Mouse (Mus musculus) lung, postnatal 0 days (tissue): ENCODE measurements at regions not wholly inside any gene's neighbourhood (a gene's known extent, or its start where the extent isn't known, plus 50 kb on each side); places are given as distances from the start of the nearest gene placed in this dataset.

Experiments used
- ATAC-seq: fragments of 200-750 bp; cut with Nextera tagmentation; 2 replicates; pipeline ENCODE4 v1.8.0; 2017; ENCODE audit warnings: moderate library complexity
- DNase-seq: peaks from one replicate; pipeline ENCODE4 v3.0.0-alpha.2; 2016; ENCODE audit warnings: low spot score
- H3K27ac ChIP-seq: fragments of 300-500 bp; sonication (generic); 2 replicates; pipeline ENCODE4 v1.5.1; 2014; ENCODE audit warnings: antibody characterized with exemption, mild to moderate bottlenecking, low read length, mixed read lengths
- H3K27me3 ChIP-seq: fragments of 300-500 bp; sonication (generic); replicated peaks from 2 replicates; pipeline ENCODE4 v1.6.1; 2014; ENCODE audit warnings: low read length, mixed read lengths; ENCODE audit not compliant: insufficient read depth
- H3K36me3 ChIP-seq: fragments of 300-500 bp; sonication (generic); 2 replicates; pipeline ENCODE4 v1.6.1; 2014; ENCODE audit warnings: low read length, mixed read lengths; ENCODE audit not compliant: insufficient read depth
- H3K4me1 ChIP-seq: fragments of 300-500 bp; sonication (generic); 2 replicates; pipeline ENCODE4 v1.6.1; 2014; ENCODE audit warnings: antibody characterized with exemption, low read depth, low read length, mixed read lengths; ENCODE audit not compliant: insufficient read depth
- H3K4me2 ChIP-seq: fragments of 300-500 bp; sonication (generic); replicated peaks from 2 replicates; pipeline ENCODE4 v1.6.1; 2014; ENCODE audit warnings: low read depth, mild to moderate bottlenecking, low read length, moderate library complexity, mixed read lengths
- H3K4me3 ChIP-seq: fragments of 300-500 bp; sonication (generic); 2 replicates; pipeline ENCODE4 v1.5.1; 2014; ENCODE audit warnings: low read depth, low read length
- H3K9ac ChIP-seq: fragments of 300-500 bp; sonication (generic); replicated peaks from 2 replicates; pipeline ENCODE4 v1.6.1; 2014; ENCODE audit warnings: low read depth, mild to moderate bottlenecking
- H3K9me3 ChIP-seq: fragments of 300-500 bp; sonication (generic); 2 replicates; pipeline ENCODE4 v1.6.1; 2016; ENCODE audit warnings: low read length, mixed read lengths
- CTCF ChIP-seq: IDR thresholded peaks from 2 replicates; pipeline ENCODE4 v1.5.1; 2016; ENCODE audit warnings: antibody characterized with exemption, mild to moderate bottlenecking
- EP300 ChIP-seq: IDR thresholded peaks from 2 replicates; pipeline ENCODE4 v1.6.1; 2016; ENCODE audit warnings: antibody characterized with exemption, mild to moderate bottlenecking, control low read depth
- WGBS: fragments of 180-500 bp; shearing (Covaris S2); extraction: QIAGEN DNeasy Blood & Tissue Kit; methylation state at CpG from one replicate; pipeline ENCODE4 v1.1.7; 2014; 5-methylcytosine and 5-hydroxymethylcytosine counted together

DNA sequence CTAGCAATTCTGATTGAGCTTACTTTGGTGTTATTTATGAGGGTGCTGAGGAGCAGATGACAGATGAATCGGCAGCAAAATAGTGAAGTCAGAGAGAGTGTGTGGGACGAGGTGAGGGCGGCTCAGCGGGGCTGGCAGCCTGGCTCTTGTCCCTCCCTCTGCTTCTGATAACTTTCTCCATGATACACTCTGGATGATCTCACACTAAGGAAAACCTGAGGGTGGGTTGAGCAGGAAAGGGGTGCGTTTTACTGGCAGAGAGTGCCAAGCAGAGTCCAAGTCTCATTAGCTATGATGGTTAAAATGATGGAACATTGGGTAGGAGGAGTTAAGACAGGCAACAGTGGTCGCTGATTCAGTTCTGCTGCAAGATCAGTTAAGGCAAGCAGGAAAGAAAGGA is 250.1 kb upstream of the Prickle1 start:
- H3K9me3 ChIP-seq: no peaks in the 10 kb centered on the region
- DNase-seq (no peak), ATAC-seq (0 out of 2 replicates have a peak, but pooled peaks have one; percentile 12)
- no peak overlapping the region for H3K4me3 ChIP-seq
- TF ChIP-seq CTCF (no peak), EP300 (no peak)
- H3K27ac ChIP-seq: no peak overlapping the region
- H3K9ac ChIP-seq: no peak overlapping the region
- H3K27me3 ChIP-seq: no peaks in the 10 kb centered on the region
- no peak overlapping the region for H3K4me2 ChIP-seq
- H3K36me3 ChIP-seq: no peaks in the 10 kb centered on the region
- H3K4me1 ChIP-seq: no peaks in the 10 kb centered on the region
- 53% methylated on average over 6 of the region's 6 CpGs for WGBS

DNA sequence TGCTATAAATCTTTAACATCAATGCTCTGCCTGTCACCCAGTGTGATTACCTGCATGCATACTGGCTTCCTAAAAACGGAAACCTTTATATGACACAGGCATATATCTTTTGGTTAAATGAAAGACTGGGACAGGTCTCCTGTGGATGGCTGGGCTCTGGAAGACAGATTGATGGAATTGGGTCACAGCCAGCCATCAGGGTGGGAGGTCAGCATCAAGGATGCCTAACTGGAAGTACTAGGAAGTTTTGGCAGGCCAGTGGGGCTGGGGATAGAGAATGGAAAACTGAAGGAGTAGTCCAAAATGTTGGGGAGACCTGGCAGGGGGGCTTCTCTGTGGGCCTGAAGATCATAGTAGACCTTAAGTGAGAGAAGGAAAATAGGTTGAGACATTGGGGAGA is 237.3 kb upstream of the Prickle1 start:
- Histone ChIP-seq H3K9me3 (no peaks in the 10 kb centered on the region), H3K36me3 (no peaks in the 10 kb centered on the region), H3K4me1 (no peaks in the 10 kb centered on the region), H3K27me3 (no peaks in the 10 kb centered on the region), H3K4me3 (no peak overlapping the region), H3K27ac (no peak overlapping the region), H3K9ac (no peak overlapping the region), H3K4me2 (no peak overlapping the region)
- ATAC-seq (no peak), DNase-seq (no peak)
- TF ChIP-seq CTCF: no peak
- no peak for TF ChIP-seq EP300
- 61% methylated on average over 1 of the region's 1 CpGs for WGBS

DNA sequence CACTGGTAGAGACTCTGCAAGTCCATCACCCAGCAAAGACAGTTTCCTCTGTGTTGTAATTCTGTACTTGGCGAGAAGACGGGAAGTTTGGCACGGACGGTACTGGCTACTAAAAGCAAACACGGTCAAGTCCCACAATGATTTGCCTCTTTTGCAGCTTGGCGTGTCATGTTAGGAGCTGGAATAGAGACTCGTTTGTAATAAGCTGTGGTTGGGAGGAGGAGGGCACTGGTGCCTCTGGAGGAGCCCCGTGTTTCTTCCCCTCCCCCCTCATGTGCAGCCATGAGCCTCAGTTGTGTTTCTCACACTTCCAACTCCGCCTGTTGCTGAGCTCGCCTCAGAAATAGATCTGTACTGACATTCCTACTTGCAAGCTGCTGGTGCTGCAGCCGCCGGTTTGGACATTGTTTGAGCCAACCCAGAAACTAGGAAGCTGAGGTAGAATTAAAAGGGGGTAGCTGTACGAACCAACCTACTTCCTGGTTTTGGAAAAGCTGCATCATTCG is 236.8 kb upstream of the Prickle1 start:
- DNase-seq (peak; percentile 11), ATAC-seq (peak; percentile 12; the same call in 1 of the 2 replicates)
- no peaks in the 10 kb centered on the region for H3K27me3 ChIP-seq
- no peak for TF ChIP-seq CTCF
- TF ChIP-seq EP300: no peak
- no peaks in the 10 kb centered on the region for H3K4me1 ChIP-seq
- H3K9ac ChIP-seq: no peak overlapping the region
- H3K9me3 ChIP-seq: no peaks in the 10 kb centered on the region
- no peak overlapping the region; the same call in 1 of the 2 replicates for H3K4me2 ChIP-seq
- H3K27ac ChIP-seq: no peak overlapping the region
- 38% methylated on average over 14 of the region's 14 CpGs for WGBS
- no peaks in the 10 kb centered on the region for H3K36me3 ChIP-seq
- H3K4me3 ChIP-seq: no peak overlapping the region

- H3K27ac ChIP-seq: no peak overlapping the region
- H3K4me1 ChIP-seq: no peaks in the 10 kb centered on the region
- H3K4me2 ChIP-seq: no peak overlapping the region
- no peak for ATAC-seq
- no peak for DNase-seq
- 83% methylated on average over 3 of the region's 3 CpGs for WGBS
- H3K27me3 ChIP-seq: no peaks in the 10 kb centered on the region
- no peaks in the 10 kb centered on the region for H3K9me3 ChIP-seq
- no peak overlapping the region for H3K9ac ChIP-seq
- TF ChIP-seq EP300 (no peak), CTCF (no peak)
- H3K4me3 ChIP-seq: no peak overlapping the region
- H3K36me3 ChIP-seq: no peaks in the 10 kb centered on the region
Measured at GRCm38 (mm10) chr15:93831148-93831547, 235.5 kb upstream of the Prickle1 start.

GRCm38 (mm10) chr15:93824729-93825694 is 229.3 kb upstream of the Prickle1 start:
- Histone ChIP-seq H3K4me1 (no peaks in the 10 kb centered on the region), H3K27ac (no peak overlapping the region), H3K9ac (no peak overlapping the region), H3K36me3 (no peaks in the 10 kb centered on the region), H3K27me3 (no peaks in the 10 kb centered on the region), H3K4me2 (peak overlapping the region; percentile 39), H3K4me3 (no peak overlapping the region), H3K9me3 (no peaks in the 10 kb centered on the region)
- TF ChIP-seq CTCF: no peak
- TF ChIP-seq EP300: peak; percentile 38; the same call in 1 of the 2 replicates
- WGBS: 40% methylated on average over 28 of the region's 28 CpGs
- peak; percentile 78 for DNase-seq
- ATAC-seq: peak; percentile 83

- no peak for ATAC-seq
- no peak for TF ChIP-seq EP300
- TF ChIP-seq CTCF: no peak
- Histone ChIP-seq H3K27ac (no peak overlapping the region), H3K36me3 (no peaks in the 10 kb centered on the region), H3K27me3 (no peaks in the 10 kb centered on the region), H3K4me2 (no peak overlapping the region), H3K9ac (no peak overlapping the region), H3K4me3 (no peak overlapping the region), H3K9me3 (no peaks in the 10 kb centered on the region), H3K4me1 (no peaks in the 10 kb centered on the region)
- 58% methylated on average over 6 of the region's 6 CpGs for WGBS
- no peak for DNase-seq
Measured at GRCm38 (mm10) chr15:93821236-93821635, 225.5 kb upstream of the Prickle1 start.
